Mouse (Mus musculus) E14TG2a.4 (cell line): Measurements from ENCODE around the gene Snx10.

ENCODE experiments used
- H3K27me3 ChIP-seq: 2 replicates; pipeline ENCODE4 v1.6.1; 2014; ENCODE audit warnings: low read length, control low read depth; ENCODE audit not compliant: insufficient read depth
- H3K36me3 ChIP-seq: 2 replicates; pipeline ENCODE4 v1.6.1; 2014; ENCODE audit warnings: low read length, control low read depth; ENCODE audit not compliant: insufficient read depth
- H3K4me1 ChIP-seq: replicated peaks from 2 replicates; pipeline ENCODE4 v1.6.1; 2014; ENCODE audit warnings: low read depth, low read length, control low read depth
- H3K4me3 ChIP-seq: replicated peaks from 2 replicates; pipeline ENCODE4 v1.5.1; 2014; ENCODE audit warnings: mild to moderate bottlenecking, low read length
- H3K9me3 ChIP-seq: 2 replicates; pipeline ENCODE4 v1.6.1; 2014; ENCODE audit warnings: low read length, control low read depth
- CTCF ChIP-seq: conservative IDR thresholded peaks from 2 replicates; pipeline ENCODE4 v1.5.1; 2014; ENCODE audit warnings: low read length
- NANOG ChIP-seq: IDR thresholded peaks from 2 replicates; pipeline ENCODE4 v1.6.1; 2014; ENCODE audit warnings: borderline replicate concordance, low read length, mixed read lengths
- POU5F1 ChIP-seq: IDR thresholded peaks from 2 replicates; pipeline ENCODE4 v1.6.1; 2014; ENCODE audit warnings: low read length, borderline replicate concordance

Gene Snx10

DNA sequence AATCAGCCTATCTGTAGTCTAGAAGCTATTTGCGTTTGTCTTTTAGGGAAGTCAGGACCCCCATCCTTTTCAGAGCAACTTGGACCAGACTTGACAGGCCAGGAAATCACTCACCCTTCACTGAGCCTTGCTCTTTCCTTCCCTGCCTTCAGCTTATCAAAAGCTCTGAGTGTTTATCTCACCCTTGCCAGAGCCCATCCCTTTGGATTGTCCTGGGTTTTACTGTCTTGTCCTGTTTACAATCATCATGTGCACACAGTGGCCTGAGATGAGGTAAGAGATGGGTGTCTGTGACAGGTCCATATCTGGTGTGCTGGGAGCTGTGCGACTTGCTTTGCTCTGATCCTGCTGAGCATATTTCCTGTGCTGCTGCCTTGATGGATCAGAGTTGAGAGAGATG lies 106.5 kb downstream of the Snx10 start:
- Histone ChIP-seq H3K36me3 (no peaks in the 10 kb centered on the region), H3K4me3 (no peak overlapping the region), H3K4me1 (no peaks in the 10 kb centered on the region), H3K9me3 (no peaks in the 10 kb centered on the region), H3K27me3 (no peaks in the 10 kb centered on the region)
- no peak for TF ChIP-seq CTCF

DNA sequence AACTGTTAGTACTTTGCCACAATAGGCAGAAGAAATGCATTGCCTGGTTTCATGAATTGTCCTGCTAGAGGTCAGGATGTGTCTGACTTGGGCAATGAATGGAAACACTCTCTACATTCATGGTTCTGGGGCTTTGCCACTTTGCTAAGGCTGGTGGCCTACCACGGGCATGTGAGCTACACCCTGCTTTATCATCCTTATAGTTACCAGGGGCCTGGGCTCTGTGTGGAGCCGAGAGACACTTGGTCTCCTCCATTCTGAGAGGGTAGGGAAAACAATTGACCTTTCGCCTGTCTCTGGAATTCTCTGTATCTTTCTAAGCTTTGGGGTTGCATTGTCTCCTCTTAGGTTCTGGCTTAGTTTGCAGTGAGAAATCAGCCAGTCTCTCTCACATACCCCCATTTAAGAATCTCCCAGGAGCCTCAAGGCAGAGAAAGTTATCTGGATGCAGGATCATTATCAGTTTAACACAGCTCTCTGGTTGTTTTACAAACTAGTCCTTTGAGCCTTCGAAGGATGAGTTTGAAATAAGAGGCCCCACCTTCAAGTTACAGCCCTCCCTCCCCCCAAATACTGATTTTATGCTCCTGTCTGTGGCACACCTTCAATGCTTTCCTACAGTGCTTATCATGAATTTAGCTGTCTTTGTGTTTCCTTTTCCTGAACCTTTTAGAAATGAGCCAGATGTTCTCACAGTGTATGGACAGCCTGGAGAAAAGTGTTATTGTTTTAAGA lies 109.4 kb downstream of the Snx10 start:
- Histone ChIP-seq H3K4me3 (no peak overlapping the region), H3K27me3 (no peaks in the 10 kb centered on the region), H3K4me1 (no peaks in the 10 kb centered on the region), H3K36me3 (no peaks in the 10 kb centered on the region), H3K9me3 (no peaks in the 10 kb centered on the region)
- TF ChIP-seq POU5F1 = no peak
- TF ChIP-seq NANOG = no peak
- no peak for TF ChIP-seq CTCF

GRCm38 (mm10) chr6:51633663-51634362 lies 110.1 kb downstream of the Snx10 start:
- H3K4me3 ChIP-seq = no peak overlapping the region
- no peaks in the 10 kb centered on the region for H3K27me3 ChIP-seq
- H3K36me3 ChIP-seq = no peaks in the 10 kb centered on the region
- TF ChIP-seq CTCF = no peak
- no peak for TF ChIP-seq NANOG
- no peak for TF ChIP-seq POU5F1
- no peaks in the 10 kb centered on the region for H3K4me1 ChIP-seq
- H3K9me3 ChIP-seq = no peaks in the 10 kb centered on the region

DNA sequence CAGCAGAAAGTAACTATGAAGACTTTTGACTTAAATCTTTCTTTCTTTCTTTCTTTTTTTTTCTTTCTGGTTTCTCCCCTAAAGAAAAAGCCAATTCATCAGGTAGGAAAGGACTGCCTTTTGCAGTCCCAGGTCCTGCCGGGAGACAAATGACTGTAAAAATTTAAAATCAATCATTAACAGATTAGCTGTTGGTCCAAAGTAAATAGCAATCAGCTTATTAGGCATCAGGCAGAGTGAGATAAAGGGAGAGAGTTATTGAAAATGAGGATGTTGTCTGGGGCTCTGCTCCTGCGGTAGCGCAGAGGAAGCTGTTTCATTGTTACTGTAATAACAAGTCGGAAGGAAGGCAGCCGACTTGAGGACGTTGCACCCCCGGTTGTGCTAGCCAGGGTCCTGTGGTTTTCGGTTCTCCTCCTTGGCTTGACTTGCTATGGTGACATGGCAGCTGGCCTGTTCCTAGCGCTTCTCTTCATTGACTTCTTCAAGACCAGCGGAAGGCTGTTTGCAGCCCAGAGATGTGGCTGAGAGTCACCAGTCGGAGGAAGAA lies 112.4 kb downstream of the Snx10 start:
- Histone ChIP-seq H3K4me1 (no peaks in the 10 kb centered on the region), H3K36me3 (no peaks in the 10 kb centered on the region), H3K9me3 (peaks cover 3% of the 10 kb centered on the region; the same call in 1 of the 2 replicates), H3K27me3 (no peaks in the 10 kb centered on the region), H3K4me3 (no peak overlapping the region)
- TF ChIP-seq POU5F1 (no peak), NANOG (no peak), CTCF (no peak)
